Mouse (Mus musculus) lung, postnatal 36 days (tissue): ENCODE measurements around the gene Rrnad1.
"Not testable (repeated sequence)": the region's sequence is repeated elsewhere in the genome, so short reads cannot be mapped to it uniquely, and the experiment has no call there.

ENCODE experiments used
- DNase-seq: peaks from one replicate; pipeline ENCODE4 v3.0.0; 2022; ENCODE audit warnings: mixed read lengths

The Rrnad1 gene

GRCm38 (mm10) chr3:87913891-87914290, 16.6 kb downstream of the Rrnad1 start:
- no peak for DNase-seq

GRCm38 (mm10) chr3:87913491-87913890, 17.0 kb downstream of the Rrnad1 start:
- DNase-seq = no peak

GRCm38 (mm10) chr3:87910573-87911141, 19.9 kb downstream of the Rrnad1 start:
- peak; percentile 95 for DNase-seq

GRCm38 (mm10) chr3:87909874-87910273, 20.6 kb downstream of the Rrnad1 start:
- DNase-seq = peak; percentile 32

GRCm38 (mm10) chr3:87909381-87909780, 21.1 kb downstream of the Rrnad1 start:
- no peak for DNase-seq

- DNase-seq = no peak
These were observed 22.6 kb downstream of the Rrnad1 start for GRCm38 (mm10) chr3:87907906-87908305.

- DNase-seq = peak; percentile 77
These were observed 23.3 kb downstream of the Rrnad1 start for GRCm38 (mm10) chr3:87906981-87907857.

GRCm38 (mm10) chr3:87906601-87906980, 23.9 kb downstream of the Rrnad1 start:
- peak; percentile 42 for DNase-seq

- peak; percentile 97 for DNase-seq
These were observed 24.5 kb downstream of the Rrnad1 start, which contains the start of gene Hdgf for GRCm38 (mm10) chr3:87905880-87906485. Gene Hdgf, plus strand, starts transcription at chr3:87906321.

GRCm38 (mm10) chr3:87903821-87904220, 26.7 kb downstream of the Rrnad1 start:
- DNase-seq = no peak

- not testable (repeated sequence) for DNase-seq
These were observed 28.6 kb downstream of the Rrnad1 start for GRCm38 (mm10) chr3:87901959-87902358.

- DNase-seq = no peak
These were observed 29.4 kb downstream of the Rrnad1 start for GRCm38 (mm10) chr3:87901036-87901624.

GRCm38 (mm10) chr3:87899776-87900175, 30.7 kb downstream of the Rrnad1 start:
- no peak for DNase-seq

- no peak for DNase-seq
These were observed 31.3 kb downstream of the Rrnad1 start for GRCm38 (mm10) chr3:87899266-87899665.

- no peak for DNase-seq
These were observed 37.1 kb downstream of the Rrnad1 start for GRCm38 (mm10) chr3:87893367-87893905.

- DNase-seq = no peak
These were observed 39.0 kb downstream of the Rrnad1 start for GRCm38 (mm10) chr3:87891481-87891880.

GRCm38 (mm10) chr3:87887400-87887799, 43.1 kb downstream of the Rrnad1 start:
- DNase-seq = not testable (repeated sequence)

- no peak for DNase-seq
These were observed 44.1 kb downstream of the Rrnad1 start for GRCm38 (mm10) chr3:87886416-87886815.

GRCm38 (mm10) chr3:87886004-87886365, 44.5 kb downstream of the Rrnad1 start:
- no peak for DNase-seq

- peak; percentile 99 for DNase-seq
These were observed 45.1 kb downstream of the Rrnad1 start, which contains the start of gene Prcc for GRCm38 (mm10) chr3:87885281-87886003. Gene Prcc, minus strand, starts transcription at chr3:87885608.

GRCm38 (mm10) chr3:87884708-87885251, 45.7 kb downstream of the Rrnad1 start:
- no peak for DNase-seq

- no peak for DNase-seq
These were observed 46.2 kb downstream of the Rrnad1 start for GRCm38 (mm10) chr3:87884291-87884690.
